Mouse (Mus musculus) myocyte (in vitro differentiated cells): ENCODE data around the gene Atg2a.

ENCODE experiments used
- CEBPB ChIP-seq: IDR thresholded peaks from 2 replicates; pipeline ENCODE4 v1.6.1; 2011; ENCODE audit warnings: mild to moderate bottlenecking, moderate library complexity; ENCODE audit not compliant: poor library complexity, insufficient read depth, severe bottlenecking
- E2F4 ChIP-seq: IDR thresholded peaks from one replicate; pipeline ENCODE4 v1.6.1; 2011; ENCODE audit warnings: mild to moderate bottlenecking, control low read depth, moderate library complexity; ENCODE audit not compliant: insufficient read depth
- MAX ChIP-seq: IDR thresholded peaks from one replicate; pipeline ENCODE4 v1.6.1; 2011; ENCODE audit warnings: low read depth, mild to moderate bottlenecking, control low read depth
- MYOD1 ChIP-seq, 3 experiments: IDR thresholded peaks; one replicate each; pipeline ENCODE4 v1.6.1; 2011; ENCODE audit warnings: control low read depth in 2 of 3, low read depth in 2 of 3, mild to moderate bottlenecking in 2 of 3, moderate library complexity in 1 of 3; ENCODE audit not compliant: insufficient read length in 2 of 3, control insufficient read depth in 1 of 3
- MYOG ChIP-seq, 3 experiments: IDR thresholded peaks; one replicate each; pipeline ENCODE4 v1.6.1; 2011; ENCODE audit warnings: control low read depth in 2 of 3, low read depth in 2 of 3, mild to moderate bottlenecking in 2 of 3; ENCODE audit not compliant: insufficient read length in 2 of 3, control insufficient read depth in 1 of 3, insufficient read depth in 1 of 3
- POLR2A ChIP-seq: IDR thresholded peaks from one replicate; pipeline ENCODE4 v1.6.1; 2011; ENCODE audit warnings: low read depth, mild to moderate bottlenecking, control low read depth, moderate library complexity; ENCODE audit not compliant: insufficient read length
- POLR2AphosphoS2 ChIP-seq: IDR thresholded peaks from one replicate; pipeline ENCODE4 v1.6.1; 2011; ENCODE audit warnings: low read depth, control low read depth; ENCODE audit not compliant: insufficient read length
- REST ChIP-seq: IDR thresholded peaks from one replicate; pipeline ENCODE4 v1.6.1; 2011; ENCODE audit warnings: mild to moderate bottlenecking, control low read depth, moderate library complexity; ENCODE audit not compliant: insufficient read depth, insufficient read length
- TCF12 ChIP-seq: IDR thresholded peaks from one replicate; pipeline ENCODE4 v1.6.1; 2011; ENCODE audit warnings: mild to moderate bottlenecking, control low read depth; ENCODE audit not compliant: poor library complexity, insufficient read depth, severe bottlenecking
- TCF3 ChIP-seq: IDR thresholded peaks from one replicate; pipeline ENCODE4 v1.6.1; 2011; ENCODE audit warnings: low read depth, control low read depth; ENCODE audit not compliant: insufficient read length
- USF1 ChIP-seq: IDR thresholded peaks from one replicate; pipeline ENCODE4 v1.6.1; 2011; ENCODE audit warnings: low read depth, mild to moderate bottlenecking, control low read depth, moderate library complexity

GRCm38 (mm10) chr19:6292262-6292661 is 50.8 kb downstream of the Atg2a start:
- TF ChIP-seq MAX, result no peak
- TF ChIP-seq POLR2A, result no peak
- TF ChIP-seq E2F4, result no peak
- TF ChIP-seq MYOG (IDR thresholded peaks at IDR 0.05; ENCODE audit: control insufficient read depth in 1 of 3, insufficient read depth in 1 of 3, insufficient read length in 2 of 3, low read depth in 2 of 3), result peak in 1 of 3 experiments; percentile 4
- TF ChIP-seq USF1, result no peak
- no peak for TF ChIP-seq TCF12
- TF ChIP-seq POLR2AphosphoS2, result no peak
- no peak for TF ChIP-seq CEBPB
- TF ChIP-seq MYOD1 (IDR thresholded peaks at IDR 0.05; ENCODE audit: control insufficient read depth in 1 of 3, insufficient read length in 2 of 3, low read depth in 2 of 3), result peak in 2 of 3 experiments; percentile 10 to 16
- no peak for TF ChIP-seq REST
- no peak for TF ChIP-seq TCF3
